Mouse (Mus musculus): Measurements from ENCODE around the gene Usp29. TPM values are rescaled to one million over a fixed set of nuclear protein-coding genes. Genes with fewer than 3 reads are reported as not detected.

Usp29 gene
- total and polyA plus RNA-seq, 2 experiments from 2014 or later = 43.3 to 101 TPM

GRCm38 (mm10) chr7:6784340-6785073, 54.1 kb downstream of the Usp29 start:
- Histone ChIP-seq H3K9me3 (ENCODE audit: low read length) (no peaks in the 10 kb centered on the region), H3K27ac (ENCODE audit: low read depth, low read length) (no peak overlapping the region; the same call in 1 of the 2 replicates), H3K4me2 (ENCODE audit: low read depth, low read length, poor library complexity, severe bottlenecking) (no peak overlapping the region), H3K27me3 (ENCODE audit: insufficient read depth, low read length) (no peaks in the 10 kb centered on the region), H3K4me3 (ENCODE audit: low read depth, low read length) (no peak overlapping the region), H3K36me3 (ENCODE audit: insufficient read depth, low read length) (no peaks in the 10 kb centered on the region), H3K9ac (replicated peaks; ENCODE audit: low read length, poor library complexity, severe bottlenecking) (no peak overlapping the region), H3K4me1 (ENCODE audit: insufficient read depth, low read length) (no peaks in the 10 kb centered on the region)
- ATAC-seq (ENCODE audit: low FRiP score) (no peak; the same call in 1 of the 2 replicates), DNase-seq (ENCODE audit: low spot score) (no peak)
- no peak for TF ChIP-seq CTCF (IDR thresholded peaks at IDR 0.05)
- WGBS = 24% methylated on average over 8 of the region's 8 CpGs

- WGBS = 91% methylated on average over 2 of the region's 2 CpGs
- no peaks in the 10 kb centered on the region for H3K9me3 ChIP-seq (ENCODE audit: low read length)
- no peak overlapping the region for H3K9ac ChIP-seq (replicated peaks; ENCODE audit: low read length, poor library complexity, severe bottlenecking)
- no peaks in the 10 kb centered on the region for H3K27me3 ChIP-seq (ENCODE audit: insufficient read depth, low read length)
- TF ChIP-seq CTCF (IDR thresholded peaks at IDR 0.05) = no peak
- H3K4me1 ChIP-seq (ENCODE audit: insufficient read depth, low read length) = no peaks in the 10 kb centered on the region
- H3K27ac ChIP-seq (ENCODE audit: low read depth, low read length) = no peak overlapping the region
- no peak for ATAC-seq (ENCODE audit: low FRiP score)
- H3K4me3 ChIP-seq (ENCODE audit: low read depth, low read length) = no peak overlapping the region
- no peak overlapping the region for H3K4me2 ChIP-seq (ENCODE audit: low read depth, low read length, poor library complexity, severe bottlenecking)
- no peak for DNase-seq (ENCODE audit: low spot score)
- H3K36me3 ChIP-seq (ENCODE audit: insufficient read depth, low read length) = no peaks in the 10 kb centered on the region
Observed at GRCm38 (mm10) chr7:6787000-6787399, 56.6 kb downstream of the Usp29 start.

- no peak overlapping the region for H3K9ac ChIP-seq (replicated peaks; ENCODE audit: low read length, poor library complexity, severe bottlenecking)
- WGBS = 92% methylated on average over 2 of the region's 2 CpGs
- ATAC-seq (ENCODE audit: low FRiP score) (no peak), DNase-seq (ENCODE audit: low spot score) (no peak)
- no peaks in the 10 kb centered on the region for H3K4me1 ChIP-seq (ENCODE audit: insufficient read depth, low read length)
- H3K9me3 ChIP-seq (ENCODE audit: low read length) = no peaks in the 10 kb centered on the region
- no peaks in the 10 kb centered on the region for H3K27me3 ChIP-seq (ENCODE audit: insufficient read depth, low read length)
- no peak overlapping the region for H3K4me3 ChIP-seq (ENCODE audit: low read depth, low read length)
- H3K27ac ChIP-seq (ENCODE audit: low read depth, low read length) = no peak overlapping the region
- no peak for TF ChIP-seq CTCF (IDR thresholded peaks at IDR 0.05)
- H3K36me3 ChIP-seq (ENCODE audit: insufficient read depth, low read length) = no peaks in the 10 kb centered on the region
- H3K4me2 ChIP-seq (ENCODE audit: low read depth, low read length, poor library complexity, severe bottlenecking) = no peak overlapping the region
Observed at GRCm38 (mm10) chr7:6788101-6788500, 57.7 kb downstream of the Usp29 start.

- Histone ChIP-seq H3K9me3 (ENCODE audit: low read length) (no peaks in the 10 kb centered on the region), H3K9ac (replicated peaks; ENCODE audit: low read length, poor library complexity, severe bottlenecking) (no peak overlapping the region), H3K27ac (ENCODE audit: low read depth, low read length) (no peak overlapping the region), H3K36me3 (ENCODE audit: insufficient read depth, low read length) (no peaks in the 10 kb centered on the region), H3K4me3 (ENCODE audit: low read depth, low read length) (no peak overlapping the region), H3K27me3 (ENCODE audit: insufficient read depth, low read length) (no peaks in the 10 kb centered on the region), H3K4me2 (ENCODE audit: low read depth, low read length, poor library complexity, severe bottlenecking) (no peak overlapping the region), H3K4me1 (ENCODE audit: insufficient read depth, low read length) (no peaks in the 10 kb centered on the region)
- ATAC-seq (ENCODE audit: low FRiP score) (no peak), DNase-seq (ENCODE audit: low spot score) (no peak)
- WGBS = 89% methylated on average over 9 of the region's 9 CpGs
- TF ChIP-seq CTCF (IDR thresholded peaks at IDR 0.05) = no peak
Observed at GRCm38 (mm10) chr7:6791286-6792065, 61.1 kb downstream of the Usp29 start.

GRCm38 (mm10) chr7:6793240-6793639, 62.9 kb downstream of the Usp29 start:
- H3K4me1 ChIP-seq (ENCODE audit: insufficient read depth, low read length) = no peaks in the 10 kb centered on the region
- H3K27ac ChIP-seq (ENCODE audit: low read depth, low read length) = no peak overlapping the region
- no peaks in the 10 kb centered on the region for H3K27me3 ChIP-seq (ENCODE audit: insufficient read depth, low read length)
- no peak for DNase-seq (ENCODE audit: low spot score)
- TF ChIP-seq CTCF (IDR thresholded peaks at IDR 0.05) = no peak
- no peak for ATAC-seq (ENCODE audit: low FRiP score)
- H3K4me2 ChIP-seq (ENCODE audit: low read depth, low read length, poor library complexity, severe bottlenecking) = no peak overlapping the region
- 70% methylated on average over 6 of the region's 6 CpGs for WGBS
- no peak overlapping the region for H3K4me3 ChIP-seq (ENCODE audit: low read depth, low read length)
- H3K9me3 ChIP-seq (ENCODE audit: low read length) = no peaks in the 10 kb centered on the region
- H3K36me3 ChIP-seq (ENCODE audit: insufficient read depth, low read length) = no peaks in the 10 kb centered on the region
- no peak overlapping the region for H3K9ac ChIP-seq (replicated peaks; ENCODE audit: low read length, poor library complexity, severe bottlenecking)

- 88% methylated on average over 3 of the region's 3 CpGs for WGBS
- no peak overlapping the region for H3K4me2 ChIP-seq (ENCODE audit: low read depth, low read length, poor library complexity, severe bottlenecking)
Observed at GRCm38 (mm10) chr7:6793811-6794210, 63.4 kb downstream of the Usp29 start.

More at GRCm38 (mm10) chr7:6793811-6794210, 63.4 kb downstream of the Usp29 start:
- Histone ChIP-seq H3K9ac (replicated peaks; ENCODE audit: low read length, poor library complexity, severe bottlenecking) (no peak overlapping the region), H3K4me1 (ENCODE audit: insufficient read depth, low read length) (no peaks in the 10 kb centered on the region), H3K27ac (ENCODE audit: low read depth, low read length) (no peak overlapping the region), H3K27me3 (ENCODE audit: insufficient read depth, low read length) (no peaks in the 10 kb centered on the region), H3K36me3 (ENCODE audit: insufficient read depth, low read length) (no peaks in the 10 kb centered on the region), H3K9me3 (ENCODE audit: low read length) (no peaks in the 10 kb centered on the region), H3K4me3 (ENCODE audit: low read depth, low read length) (no peak overlapping the region)
- ATAC-seq (ENCODE audit: low FRiP score) (no peak), DNase-seq (ENCODE audit: low spot score) (no peak)
- no peak for TF ChIP-seq CTCF (IDR thresholded peaks at IDR 0.05)
